Mouse (Mus musculus) bone marrow, adult 2 months (tissue): ENCODE data around the gene Ubash3a.

ENCODE experiments used
- CTCF ChIP-seq: fragments of 200-500 bp; IDR thresholded peaks from 2 replicates; pipeline ENCODE4 v1.5.1; 2011; ENCODE audit warnings: low read length, control low read depth; ENCODE audit not compliant: control insufficient read depth, insufficient read depth
- POLR2A ChIP-seq: fragments of 200-500 bp; IDR thresholded peaks from 2 replicates; pipeline ENCODE4 v1.6.1; 2011; ENCODE audit warnings: low read depth, mild to moderate bottlenecking, control low read depth, low read length, borderline replicate concordance; ENCODE audit not compliant: control insufficient read depth

DNA sequence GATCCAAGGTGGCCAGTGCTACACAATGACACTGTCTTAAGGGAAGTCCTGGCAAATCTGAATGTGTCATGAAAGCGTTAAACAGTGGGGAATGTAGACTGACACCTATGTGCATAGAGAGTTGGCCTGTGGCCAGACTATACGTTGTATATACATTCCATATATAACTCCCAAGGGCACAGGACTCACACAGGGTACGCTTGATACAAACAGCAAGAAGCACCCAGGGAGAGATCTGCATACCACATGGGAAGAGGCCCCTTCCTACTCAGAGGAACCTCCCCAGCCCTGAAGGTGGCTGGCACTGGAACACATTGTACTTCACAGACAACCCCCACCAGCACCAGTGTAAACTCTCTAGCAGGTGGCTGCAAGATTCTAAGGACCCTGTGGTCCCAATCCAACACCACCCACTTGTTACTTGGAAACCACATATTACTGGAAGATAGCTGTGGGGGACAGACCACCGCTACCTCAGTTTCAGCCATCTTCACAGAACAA, 15.2 kb downstream of the Ubash3a start:
- TF ChIP-seq CTCF (no peak), POLR2A (no peak)
